Mouse (Mus musculus): ENCODE data around the gene Cwc27.

GRCm38 (mm10) chr13:104720133-104720532 is 96.8 kb downstream of the Cwc27 start:
- TF ChIP-seq CTCF (IDR thresholded peaks at IDR 0.05; ENCODE audit: low read depth, low read length) (no peak), POLR2A (IDR thresholded peaks at IDR 0.05; ENCODE audit: borderline replicate concordance, low read depth, low read length) (no peak)
